Mouse (Mus musculus) adipocyte (in vitro differentiated cells): ENCODE data around the gene A630001G21Rik.

Experiments used
- DNase-seq: peaks from one replicate; pipeline ENCODE4 v3.0.0-alpha.2; 2016; ENCODE audit warnings: low spot score

Gene A630001G21Rik

GRCm38 (mm10) chr1:85771976-85772375, 6.5 kb downstream of the A630001G21Rik start:
- DNase-seq, result peak; percentile 49

- DNase-seq, result no peak
These were observed 10.7 kb downstream of the A630001G21Rik start for GRCm38 (mm10) chr1:85767754-85768153.

GRCm38 (mm10) chr1:85766120-85766519, 12.3 kb downstream of the A630001G21Rik start:
- no peak for DNase-seq

- DNase-seq, result no peak
These were observed 14.2 kb downstream of the A630001G21Rik start for GRCm38 (mm10) chr1:85764291-85764690.

- DNase-seq, result no peak
These were observed 15.1 kb downstream of the A630001G21Rik start for GRCm38 (mm10) chr1:85763386-85763785.

- DNase-seq, result no peak
These were observed 16.8 kb downstream of the A630001G21Rik start for GRCm38 (mm10) chr1:85761665-85762064.

- DNase-seq, result no peak
These were observed 19.5 kb downstream of the A630001G21Rik start for GRCm38 (mm10) chr1:85758969-85759293.

GRCm38 (mm10) chr1:85758231-85758968, 20.0 kb downstream of the A630001G21Rik start:
- DNase-seq, result no peak

GRCm38 (mm10) chr1:85757531-85758230, 20.8 kb downstream of the A630001G21Rik start:
- peak; percentile 38 for DNase-seq

- no peak for DNase-seq
These were observed 26.3 kb downstream of the A630001G21Rik start for GRCm38 (mm10) chr1:85751932-85752680.

GRCm38 (mm10) chr1:85751494-85751893, 26.9 kb downstream of the A630001G21Rik start:
- DNase-seq, result peak; percentile 89

- no peak for DNase-seq
These were observed 27.8 kb downstream of the A630001G21Rik start for GRCm38 (mm10) chr1:85750650-85751049.

- peak; percentile 45 for DNase-seq
These were observed 28.6 kb downstream of the A630001G21Rik start for GRCm38 (mm10) chr1:85749829-85750228.

- peak; percentile 79 for DNase-seq
These were observed 31.9 kb downstream of the A630001G21Rik start for GRCm38 (mm10) chr1:85746511-85746910.

GRCm38 (mm10) chr1:85744539-85744938, 33.9 kb downstream of the A630001G21Rik start:
- no peak for DNase-seq

- no peak for DNase-seq
These were observed 35.4 kb downstream of the A630001G21Rik start for GRCm38 (mm10) chr1:85742916-85743505.

- no peak for DNase-seq
These were observed 36.1 kb downstream of the A630001G21Rik start for GRCm38 (mm10) chr1:85742333-85742732.

- no peak for DNase-seq
These were observed 37.5 kb downstream of the A630001G21Rik start for GRCm38 (mm10) chr1:85740923-85741322.

GRCm38 (mm10) chr1:85739819-85740218, 38.6 kb downstream of the A630001G21Rik start:
- DNase-seq, result no peak

GRCm38 (mm10) chr1:85739000-85739399, 39.4 kb downstream of the A630001G21Rik start:
- no peak for DNase-seq

GRCm38 (mm10) chr1:85736355-85737184, 41.9 kb downstream of the A630001G21Rik start:
- DNase-seq, result peak; percentile 87
